Mouse (Mus musculus) right cerebral cortex, postnatal 36 days (tissue): ENCODE results near the gene Rbm39.
"Not testable (repeated sequence)": the region's sequence is repeated elsewhere in the genome, so short reads cannot be mapped to it uniquely, and the experiment has no call there.

Source experiments
- DNase-seq, 2 experiments: peaks; one replicate each; pipeline ENCODE4 v3.0.0; 2022; ENCODE audit warnings: low spot score in 2 of 2, mixed read lengths in 1 of 2

Gene Rbm39

DNA sequence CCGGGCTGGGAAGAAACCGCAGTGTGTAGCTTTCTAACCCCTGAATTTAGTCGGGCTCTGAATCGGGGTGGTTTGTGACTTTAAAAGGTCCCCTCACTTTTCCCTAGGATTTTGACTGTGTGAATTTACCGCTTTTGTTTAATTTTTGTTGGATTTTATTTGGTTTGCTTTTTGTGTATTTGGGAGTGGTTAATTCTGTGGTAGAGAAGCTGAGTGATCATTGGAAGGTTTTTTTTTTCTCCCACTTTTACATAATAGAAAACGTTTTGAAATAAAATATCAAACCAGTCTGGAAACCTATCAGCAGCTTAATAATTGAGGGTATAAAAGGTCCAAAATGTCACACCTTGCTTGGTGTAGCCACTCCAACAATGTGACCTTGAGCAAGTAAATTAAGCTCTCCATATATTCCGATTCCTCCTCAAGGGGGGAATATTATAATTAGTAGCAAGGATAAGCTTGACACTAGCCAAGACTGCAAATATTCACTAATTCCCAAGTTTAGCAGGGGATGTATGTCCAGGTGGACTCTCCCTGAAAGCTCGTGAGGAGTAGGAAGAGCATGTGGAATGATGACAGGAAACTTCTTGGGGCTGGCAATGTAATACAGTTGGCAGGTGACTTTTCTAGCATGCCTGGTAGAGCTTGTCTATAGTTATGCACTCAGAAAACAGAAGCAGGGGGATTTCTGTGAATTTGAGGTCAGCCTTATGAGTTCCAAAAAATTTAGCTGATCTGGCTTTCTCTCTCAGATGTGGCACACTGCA is 969 bp upstream of the Rbm39 start:
- DNase-seq: no peak

DNA sequence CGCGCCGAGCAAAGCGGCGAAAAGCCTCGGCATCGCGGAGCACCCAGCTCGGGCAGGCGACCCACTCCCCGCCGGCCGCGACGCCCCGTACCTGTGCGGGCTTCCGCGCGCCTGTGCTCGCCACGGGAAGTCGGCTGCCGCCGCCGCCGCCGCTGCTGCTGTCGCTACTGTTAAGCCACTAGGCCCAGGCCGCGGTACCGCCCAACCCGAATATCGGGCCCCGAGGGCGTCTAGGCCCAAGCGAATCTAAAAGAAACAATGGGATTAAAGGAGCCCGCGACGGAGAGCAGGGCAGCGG is 293 bp downstream of the Rbm39 start:
- DNase-seq: no peak

DNA sequence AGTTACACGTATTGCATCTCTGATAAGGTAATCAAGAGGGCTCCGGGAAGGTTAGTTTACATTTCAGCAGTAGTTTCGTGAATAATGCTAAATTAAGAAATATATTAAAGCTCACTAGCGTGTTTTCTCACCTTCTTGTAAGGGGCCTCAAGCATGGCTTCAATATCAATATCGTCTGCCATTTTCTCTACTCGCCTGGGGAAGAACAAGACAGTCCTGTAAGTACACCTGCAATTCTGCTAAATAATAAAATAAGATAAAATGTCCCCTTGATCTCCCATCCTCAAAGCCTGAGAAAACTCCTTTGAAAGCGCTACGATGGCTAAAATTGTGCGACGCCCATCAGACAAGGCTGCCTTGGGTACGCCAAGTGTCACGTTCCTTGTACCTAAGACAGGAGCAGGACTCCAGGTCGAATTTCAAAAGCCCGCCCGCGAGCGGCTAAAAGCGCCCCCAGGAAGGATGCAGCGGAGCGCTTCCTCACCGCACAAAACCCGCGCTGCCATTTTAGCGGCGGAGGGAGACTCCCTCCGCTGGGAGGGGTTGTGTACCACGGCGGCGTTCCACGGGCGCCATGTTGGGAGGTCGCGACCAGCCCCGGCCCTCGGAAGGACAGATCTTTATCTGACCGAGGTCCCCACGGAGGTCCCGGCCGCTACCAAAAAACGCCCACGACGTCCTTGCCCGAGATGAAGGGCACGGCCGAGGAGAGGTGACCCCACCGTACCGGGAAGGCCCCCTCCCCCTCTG is 817 bp downstream of the Rbm39 start:
- DNase-seq: peak; percentile 62 to 64

DNA sequence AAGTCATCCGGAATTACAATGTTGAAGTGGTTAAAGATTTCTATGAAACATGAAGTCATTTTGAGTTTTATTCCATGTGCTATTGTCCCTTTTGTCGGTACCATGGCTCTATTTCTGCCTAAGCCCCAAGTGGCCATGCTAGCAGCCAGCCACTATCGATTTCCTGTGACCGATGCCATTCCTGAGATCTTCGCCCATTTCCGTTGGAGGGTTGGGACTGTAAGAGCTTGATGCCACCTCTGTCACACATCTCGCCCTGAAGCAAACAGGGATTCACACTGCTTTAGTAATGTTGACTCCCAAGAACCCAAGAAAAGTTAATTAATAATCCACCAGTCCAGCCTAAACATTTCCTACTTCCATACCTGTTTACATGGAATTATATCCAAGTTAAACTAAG is 2.4 kb downstream of the Rbm39 start:
- no peak for DNase-seq

DNA sequence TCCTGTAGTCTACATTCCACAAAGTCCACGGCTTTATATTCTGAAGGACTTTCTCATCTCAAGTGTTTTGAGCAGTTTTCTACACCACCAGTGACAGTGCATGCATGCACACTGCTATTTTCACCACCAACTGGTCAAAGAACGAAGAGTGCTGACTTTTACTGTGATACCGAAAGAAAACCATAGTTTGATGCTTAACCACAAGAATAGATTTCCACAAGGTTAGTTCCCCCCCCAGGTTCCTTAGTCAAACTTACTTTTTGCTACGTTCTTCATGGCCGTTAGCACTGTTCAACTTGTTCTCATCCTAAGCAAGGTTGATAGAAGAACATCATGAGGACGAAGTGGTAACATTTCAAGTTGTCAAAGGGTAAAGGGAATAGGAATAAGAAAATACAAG is 3.0 kb downstream of the Rbm39 start:
- DNase-seq: no peak

DNA sequence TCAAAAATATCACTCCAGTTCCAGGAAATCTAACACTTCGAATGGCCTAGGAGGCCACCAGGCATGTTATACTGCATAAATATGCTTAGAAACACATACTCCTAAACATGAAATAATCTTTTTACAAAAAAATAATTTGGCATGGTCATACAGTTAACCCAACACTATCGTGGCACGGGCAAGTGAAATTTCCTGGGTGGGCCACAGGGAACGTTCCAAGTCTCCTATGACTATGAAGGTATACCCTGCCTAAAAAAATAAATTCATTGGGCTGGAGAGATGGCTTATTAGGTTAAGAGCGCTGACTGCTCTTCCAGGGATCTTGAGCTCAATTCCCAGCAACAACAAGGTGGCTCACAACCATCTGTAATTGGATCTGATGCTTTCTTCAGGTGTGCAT is 13.5 kb downstream of the Rbm39 start:
- no peak for DNase-seq

DNA sequence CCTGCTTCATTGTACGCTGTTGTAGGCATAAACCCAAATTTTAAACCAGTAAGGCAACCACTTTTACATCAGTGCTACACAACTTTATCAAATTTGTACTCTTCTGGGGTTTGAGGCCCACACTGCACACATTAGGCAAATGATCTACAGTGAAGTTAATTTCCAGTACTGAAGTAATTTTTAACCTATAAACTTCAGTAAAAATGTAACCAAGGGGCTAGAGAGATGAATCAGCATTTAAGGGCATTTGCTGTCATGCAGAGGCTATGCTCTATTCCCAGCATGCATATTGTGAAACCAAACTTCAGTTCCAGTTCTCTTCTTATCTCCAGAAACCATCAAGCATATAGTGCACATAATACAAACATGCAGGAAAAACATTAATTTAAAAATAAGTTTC is 14.6 kb downstream of the Rbm39 start:
- no peak for DNase-seq

DNA sequence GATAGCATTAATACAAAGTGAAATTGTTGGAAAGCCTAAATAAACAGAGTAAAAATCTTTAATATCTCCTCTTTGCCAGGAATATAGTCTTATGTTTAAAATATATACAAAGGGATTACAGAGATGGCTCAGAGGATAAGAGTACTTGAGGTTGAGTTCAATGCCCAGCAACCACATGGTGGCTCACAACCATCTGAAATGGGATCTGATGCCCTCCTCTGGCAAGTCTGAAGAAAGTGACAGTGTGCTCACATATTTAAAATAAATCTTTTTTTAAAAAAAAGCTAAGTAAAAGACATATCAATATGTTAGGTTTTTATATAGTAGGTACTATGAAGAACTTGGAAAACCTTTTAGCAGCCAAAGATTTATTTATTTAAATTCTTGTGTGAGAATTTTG is 28.5 kb downstream of the Rbm39 start:
- no peak for DNase-seq

DNA sequence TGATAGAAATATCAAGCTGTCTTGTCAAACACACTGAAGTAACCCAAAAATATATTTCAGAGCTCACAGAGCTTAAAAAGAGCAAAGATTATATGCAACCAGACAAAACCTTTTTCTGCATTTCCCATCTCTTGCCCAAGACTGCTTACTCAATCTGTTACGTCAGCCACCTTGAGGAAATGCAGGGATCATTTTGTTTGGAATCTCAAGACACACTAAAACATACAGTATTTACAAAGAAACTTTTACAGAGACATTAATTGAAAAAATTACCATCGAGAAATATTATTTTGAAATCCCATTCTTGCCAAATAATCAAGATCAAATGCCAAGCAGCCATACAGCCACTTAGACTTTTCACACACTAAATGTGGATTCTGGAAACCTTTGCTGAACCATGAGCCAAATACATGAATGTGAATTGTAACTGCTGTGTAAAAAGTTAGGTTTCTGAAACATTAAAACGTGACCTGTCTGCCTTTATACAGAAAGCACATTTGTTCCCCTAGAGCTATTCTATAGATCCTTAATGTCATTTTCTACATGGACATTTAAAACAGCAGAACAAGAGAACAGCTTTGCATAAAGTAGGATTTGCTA is 32.6 kb downstream of the Rbm39 start:
- no peak for DNase-seq

DNA sequence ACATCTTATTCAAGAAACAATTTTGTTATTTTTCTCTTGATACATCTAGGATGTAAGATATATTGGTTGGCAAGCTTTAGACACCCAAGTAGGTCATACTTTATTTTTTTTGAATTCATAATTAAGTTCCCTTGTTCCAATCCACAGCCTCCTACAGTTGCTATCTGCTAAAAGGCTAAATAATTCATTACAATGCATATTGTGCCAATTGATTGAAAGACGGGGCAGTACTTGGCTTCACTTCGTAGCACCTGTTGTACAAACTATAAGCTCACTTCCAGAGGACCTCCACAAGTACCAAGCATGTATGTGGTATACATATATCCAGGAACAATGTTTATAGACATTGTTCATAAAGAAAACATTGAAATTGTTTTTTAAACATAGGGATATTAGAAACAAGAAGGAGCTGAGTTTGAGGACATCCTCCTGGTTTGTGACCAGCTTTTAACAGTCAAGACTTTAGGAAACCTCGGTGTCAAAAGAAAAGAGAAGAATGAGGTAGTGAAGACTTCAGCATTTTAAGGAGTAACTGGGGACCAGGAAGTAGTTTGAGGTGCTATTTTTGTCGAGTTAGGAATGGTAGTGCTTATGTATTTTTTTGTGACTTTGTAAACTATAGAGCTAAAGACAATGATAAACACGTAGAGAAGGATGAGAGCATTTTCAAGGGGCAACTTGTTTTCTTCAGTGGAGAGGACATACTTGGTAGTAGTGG is 33.6 kb downstream of the Rbm39 start:
- no peak for DNase-seq

DNA sequence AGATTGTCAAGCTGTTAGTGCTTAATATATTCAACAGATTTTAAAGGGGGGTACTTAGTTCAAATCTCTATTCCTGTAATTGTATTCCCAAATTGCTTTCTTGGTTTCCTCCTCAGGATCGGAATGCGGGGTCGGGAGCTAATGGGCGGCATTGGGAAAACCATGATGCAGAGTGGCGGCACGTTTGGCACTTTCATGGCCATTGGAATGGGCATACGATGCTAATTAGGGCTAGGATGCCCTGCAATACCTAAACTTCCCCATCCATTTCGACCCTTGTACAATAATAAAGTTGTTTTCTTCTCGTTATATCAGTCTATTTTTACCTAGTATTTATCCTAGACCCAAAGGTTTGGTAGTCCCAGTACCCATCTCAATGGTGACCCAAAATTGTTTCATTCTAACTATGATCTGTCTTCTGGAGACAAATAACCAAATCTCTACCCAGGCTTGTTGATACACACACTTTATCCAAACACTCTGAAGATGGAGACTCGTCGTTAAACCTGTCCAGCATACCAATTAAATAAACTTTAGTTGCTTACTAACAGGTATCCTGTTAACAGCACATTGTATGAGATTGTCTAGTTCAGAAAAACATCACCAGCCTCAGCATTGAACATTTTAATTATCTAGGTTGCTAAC is 34.4 kb downstream of the Rbm39 start:
- DNase-seq: no peak

DNA sequence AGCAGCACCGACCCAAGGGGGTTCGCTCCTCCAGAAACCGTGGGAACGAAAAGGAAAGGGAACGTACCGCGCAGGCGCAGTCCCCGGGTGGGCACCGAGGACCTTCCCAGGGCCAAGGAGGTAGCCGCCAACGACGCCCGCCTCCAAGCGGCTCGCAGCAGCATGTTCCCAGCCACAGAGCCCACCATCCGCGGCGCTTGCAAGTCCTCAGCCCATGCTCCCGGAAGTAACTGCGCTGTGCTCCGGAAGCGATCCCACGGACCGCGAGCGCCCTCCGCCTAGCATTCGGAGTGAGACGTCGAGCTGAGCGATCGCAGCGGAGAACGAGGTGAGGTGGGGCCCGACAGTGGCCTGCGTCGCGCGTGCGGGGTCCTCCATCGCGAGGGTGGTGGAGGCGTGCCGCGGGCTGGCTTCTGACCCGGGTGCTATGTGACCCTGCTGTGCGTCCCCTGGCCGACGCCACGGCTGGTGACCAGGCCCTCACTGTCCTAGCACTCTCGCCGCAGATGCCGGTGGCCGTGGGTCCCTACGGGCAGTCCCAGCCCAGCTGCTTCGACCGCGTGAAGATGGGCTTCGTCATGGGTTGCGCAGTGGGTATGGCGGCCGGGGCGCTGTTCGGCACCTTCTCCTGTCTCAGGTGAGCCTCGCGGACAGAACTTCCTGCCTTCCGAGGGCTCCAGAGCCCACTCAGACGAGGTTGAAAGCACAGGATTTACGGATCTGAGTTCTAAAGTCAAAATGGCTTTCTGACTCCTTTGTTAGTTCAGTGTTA is 35.9 kb downstream of the Rbm39 start, which contains the start of the genes Romo1 and Nfs1:
TSS of gene Romo1 (plus strand) at position 87 of the 772 bp plus-strand sequence.
TSS of gene Nfs1 (minus strand) at position 234 of the 772 bp plus-strand sequence.
- DNase-seq: peak; percentile 87 to 89

DNA sequence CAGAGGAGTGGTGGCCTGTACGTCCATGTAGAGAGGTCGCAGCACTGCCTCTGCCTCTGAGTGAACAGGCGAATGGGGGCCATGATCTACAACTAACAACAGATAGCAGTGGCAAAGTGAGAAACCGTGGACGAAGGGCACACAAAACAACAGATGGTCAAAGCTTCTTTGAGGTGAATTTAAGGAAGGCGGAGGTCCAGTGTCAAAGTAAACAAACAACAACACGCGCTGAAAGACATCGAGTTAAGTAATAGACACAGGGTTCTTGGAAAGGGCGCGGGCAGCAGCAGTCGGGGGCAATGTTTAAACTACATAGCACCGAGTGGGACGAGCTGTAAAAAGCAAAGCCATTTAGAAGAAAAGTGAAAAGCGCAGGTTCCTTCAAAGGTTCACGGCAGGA is 36.7 kb downstream of the Rbm39 start:
- no peak for DNase-seq

DNA sequence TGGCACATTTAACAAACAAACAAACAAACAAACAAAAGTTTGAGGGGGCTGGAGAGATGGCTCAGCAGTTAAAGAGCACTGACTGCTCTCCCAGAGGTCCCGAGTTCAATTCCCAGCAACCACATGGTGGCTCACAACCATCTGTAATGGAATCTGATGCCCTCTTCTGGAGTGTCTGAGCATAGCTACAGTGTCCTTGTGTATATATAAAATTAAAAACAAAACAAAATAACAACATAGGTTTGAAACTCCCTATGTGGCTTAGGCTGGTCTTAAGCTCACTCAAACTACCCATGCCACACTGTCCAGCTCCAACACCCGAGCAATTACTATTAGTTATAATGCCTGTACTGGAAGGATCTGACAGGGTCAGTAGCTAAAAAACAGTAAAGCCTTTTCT is 37.2 kb downstream of the Rbm39 start:
- no peak for DNase-seq

DNA sequence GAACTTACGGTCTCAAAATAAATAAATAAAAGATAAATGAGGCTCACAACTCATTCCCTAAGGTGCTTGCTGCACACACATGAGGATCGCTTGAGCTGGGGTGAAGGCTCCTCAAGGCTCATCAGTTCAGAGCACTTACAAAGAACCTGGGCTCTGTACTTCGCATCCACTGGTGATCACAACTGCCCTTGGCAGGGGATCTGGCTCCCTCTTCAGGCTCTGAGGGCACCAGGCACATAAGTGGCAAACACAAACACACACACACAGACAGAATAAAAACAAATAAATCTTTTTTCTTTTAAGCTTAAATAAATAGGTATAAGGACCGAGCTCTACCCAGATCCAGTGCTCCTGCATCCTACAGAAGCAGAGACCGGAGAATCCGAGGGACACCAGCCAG is 44.3 kb downstream of the Rbm39 start:
- DNase-seq: no peak

DNA sequence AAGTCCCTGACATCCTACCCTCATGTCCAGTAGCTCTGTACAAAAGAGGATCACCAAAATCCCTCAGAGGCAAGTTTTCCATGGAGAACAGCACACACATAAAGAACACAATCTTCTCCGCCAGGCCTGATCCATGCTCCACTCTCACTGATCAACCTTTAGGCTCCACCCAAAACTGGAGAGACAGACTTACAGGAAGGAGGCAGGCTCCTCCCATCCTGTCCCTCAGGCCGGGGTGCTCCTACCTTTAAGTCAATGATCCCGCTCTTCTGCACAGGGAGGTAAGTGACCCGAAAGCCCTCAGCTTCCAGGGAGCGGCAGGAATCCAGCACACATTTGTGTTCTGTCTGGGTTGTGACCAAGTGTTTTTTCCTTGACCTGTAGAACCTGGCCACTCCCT is 45.9 kb downstream of the Rbm39 start:
- no peak for DNase-seq

DNA sequence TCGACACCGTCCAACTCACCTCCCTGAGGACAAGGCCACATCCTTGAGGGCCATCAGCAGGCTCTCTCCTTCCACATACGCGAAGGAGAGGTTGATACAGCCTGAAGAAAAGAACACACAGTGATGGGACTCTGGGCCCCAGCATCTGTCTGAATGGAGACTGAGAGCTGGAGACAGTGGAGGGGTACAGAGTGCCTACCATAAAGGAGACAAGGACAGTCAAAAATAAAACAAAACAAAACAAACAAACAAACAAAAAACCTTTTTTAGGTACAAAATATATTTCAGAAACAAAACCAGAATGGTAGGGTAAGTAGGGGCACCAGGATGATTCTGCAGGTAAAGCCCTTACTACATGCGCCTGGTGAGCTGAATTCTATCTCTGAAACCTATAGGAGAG is 53.0 kb downstream of the Rbm39 start, which contains the start of gene Gm28036:
TSS of gene Gm28036 (minus strand) at position 101 of the 400 bp plus-strand sequence.
- no peak for DNase-seq

DNA sequence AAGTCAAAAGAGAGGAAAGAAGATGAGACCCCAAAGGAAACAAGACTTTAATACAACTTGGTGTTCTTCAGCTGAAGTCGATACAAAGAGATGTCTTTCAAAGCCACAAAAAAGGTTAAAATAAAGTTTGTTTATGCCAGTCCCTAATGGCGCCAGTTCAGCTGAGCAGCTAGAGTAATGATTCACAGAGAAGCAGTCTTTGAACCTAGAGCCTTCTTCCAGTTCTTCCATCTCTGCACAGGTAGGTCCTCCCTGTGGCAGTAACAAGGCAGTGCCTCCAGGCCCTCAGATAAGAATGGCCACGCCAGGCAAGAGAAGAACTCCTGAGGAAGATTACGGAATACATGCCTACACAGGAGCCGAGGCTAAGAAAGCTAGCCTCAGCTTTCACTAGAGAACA is 56.3 kb downstream of the Rbm39 start:
- no peak for DNase-seq

DNA sequence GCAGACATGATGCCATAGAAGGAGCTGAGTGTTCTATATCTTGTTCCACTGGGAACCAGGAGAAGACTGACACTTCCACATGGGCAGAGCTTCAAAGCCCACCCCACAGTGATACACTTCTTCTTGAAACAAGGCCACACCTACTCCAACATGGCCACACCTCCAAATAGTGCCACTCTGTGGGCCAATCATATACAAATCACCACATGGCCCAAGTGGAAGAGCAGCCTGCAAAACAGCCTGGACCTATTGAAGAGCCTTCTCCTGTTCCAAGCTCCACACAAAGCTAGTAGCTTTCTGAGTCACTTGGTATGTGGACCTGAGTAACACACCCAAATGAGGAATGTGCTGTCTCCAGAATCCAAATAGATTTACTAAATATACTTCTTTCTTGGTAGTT is 60.5 kb downstream of the Rbm39 start:
- DNase-seq: no peak

DNA sequence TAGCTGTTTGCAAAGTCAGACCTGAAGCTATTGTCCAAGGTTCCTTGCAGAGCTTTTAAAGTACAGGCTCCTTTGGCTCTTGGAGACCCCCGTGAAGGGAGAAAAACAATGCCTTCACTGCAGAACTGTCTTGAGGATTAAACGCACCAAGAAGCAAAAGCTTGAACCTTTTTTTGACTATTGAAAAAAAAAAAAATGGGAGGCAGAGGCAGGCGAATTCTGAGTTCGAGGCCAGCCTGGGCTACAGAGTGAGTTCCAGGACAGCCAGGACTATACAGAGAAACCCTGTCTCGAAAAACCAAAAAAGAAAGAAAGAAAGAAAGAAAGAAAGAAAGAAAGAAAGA is 68.0 kb downstream of the Rbm39 start:
- DNase-seq: not testable (repeated sequence)
